Mouse (Mus musculus): ENCODE data around the gene Pgrmc2.
A peak's percentile ranks its signal among the peaks of the same experiment; 100 is the strongest.

- TF ChIP-seq GABPA (IDR thresholded peaks at IDR 0.05; ENCODE audit: low read depth, low read length) (no peak), CTCF (IDR thresholded peaks at IDR 0.05 in 2 of 3, conservative IDR thresholded peaks at IDR 0.05 in 1 of 3; ENCODE audit: control insufficient read depth in 1 of 3, insufficient read depth in 1 of 3, low read depth in 2 of 3, low read length in 3 of 3, poor library complexity in 1 of 3, severe bottlenecking in 1 of 3) (no peak), POLR2A (IDR thresholded peaks at IDR 0.05; ENCODE audit: control insufficient read depth in 1 of 2, insufficient read depth in 1 of 2, low read depth in 1 of 2, low read length in 2 of 2, poor library complexity in 1 of 2) (no peak), ZKSCAN1 (IDR thresholded peaks at IDR 0.05; ENCODE audit: low read depth, low read length) (no peak), TAL1 (IDR thresholded peaks at IDR 0.05; ENCODE audit: low read length) (0 out of 2 replicates have a peak, but pooled peaks have one; percentile 10), ELF1 (IDR thresholded peaks at IDR 0.05; ENCODE audit: low read depth, low read length) (no peak), JUND (IDR thresholded peaks at IDR 0.05; ENCODE audit: low read depth, low read length) (no peak), KAT2A (conservative IDR thresholded peaks at IDR 0.05; ENCODE audit: low read depth, low read length) (no peak)
Observed at GRCm38 (mm10) chr3:41090839-41091238, 8.0 kb upstream of the Pgrmc2 start.

Measured in MEL (cell line).